Mouse (Mus musculus) heart, postnatal 4 days (tissue): Measurements from ENCODE around the gene Fntb. TPM values are rescaled to one million over a fixed set of nuclear protein-coding genes. Genes with fewer than 3 reads are reported as not detected.

Experiments used
- DNase-seq: peaks from one replicate; pipeline ENCODE4 v3.0.0; 2021
- total RNA-seq, 2 experiments: library from RNA; stranded (reverse); gene quantifications; 2 replicates each; pipeline ENCODE4 v1.2.3; 2021

The Fntb gene
- total RNA-seq, 2 experiments from 2014 or later, result 18.4 to 20.7 TPM

DNA sequence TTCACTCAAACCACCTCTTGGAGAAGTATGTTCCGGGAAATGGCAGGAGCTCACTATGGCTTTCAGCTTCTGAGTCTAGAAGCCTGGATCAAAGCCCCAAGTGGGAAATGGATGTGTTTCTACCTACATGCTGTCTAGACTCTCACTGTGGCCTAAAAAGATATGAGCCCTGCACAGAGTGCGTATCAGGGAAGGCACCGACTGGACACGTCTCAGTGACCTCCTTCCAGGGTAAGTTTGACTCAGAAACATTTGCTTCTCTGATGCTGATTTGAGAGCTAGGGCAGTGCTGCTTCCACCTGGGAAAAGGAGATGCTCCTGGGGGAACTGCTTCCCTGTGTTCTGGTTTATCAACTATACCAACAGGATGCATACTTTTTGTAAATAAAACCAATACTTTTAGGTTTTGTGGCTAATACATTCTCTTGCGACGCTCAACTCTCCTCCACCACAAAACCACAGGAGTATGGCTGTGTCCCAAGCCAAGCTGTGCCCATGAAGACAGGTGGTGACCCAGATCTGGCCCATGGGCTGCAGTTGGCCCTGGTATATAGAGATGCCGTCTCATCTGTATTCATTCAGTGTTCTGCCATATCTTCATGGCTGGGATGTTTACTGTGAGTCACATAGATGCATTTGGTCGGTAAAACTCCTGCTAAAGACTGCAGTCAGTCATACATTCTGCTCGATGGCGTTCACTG lies 159.7 kb downstream of the Fntb start:
- no peak for DNase-seq

DNA sequence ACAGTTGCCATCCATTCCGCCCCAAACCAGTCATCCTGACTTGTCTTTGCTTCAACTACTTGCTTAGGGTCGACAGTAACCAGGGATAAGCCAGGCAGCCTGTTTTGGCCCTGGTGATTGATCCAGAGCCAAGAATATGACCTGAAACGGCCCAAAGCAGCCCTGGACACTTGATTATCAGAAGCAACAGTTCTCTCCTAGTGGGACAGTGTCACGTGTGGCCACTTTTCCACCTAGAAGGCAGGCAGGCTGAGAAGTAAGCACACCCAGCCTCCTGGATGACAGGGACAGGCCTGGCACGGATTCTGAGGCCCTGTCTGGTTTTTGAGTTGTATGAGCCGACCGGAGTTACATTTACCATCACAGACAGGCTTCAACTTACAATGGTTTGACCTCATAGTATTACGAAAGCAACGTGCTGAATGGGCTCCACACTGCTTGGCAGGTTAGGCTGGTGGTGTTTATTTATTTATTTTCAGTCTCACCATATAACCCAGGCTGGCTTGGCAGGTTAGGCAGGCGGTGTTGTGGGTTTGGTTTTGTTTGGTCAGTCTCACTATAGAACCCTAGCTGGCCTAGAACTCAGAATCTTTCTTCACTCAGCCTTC lies 161.1 kb downstream of the Fntb start:
- peak; percentile 62 for DNase-seq

DNA sequence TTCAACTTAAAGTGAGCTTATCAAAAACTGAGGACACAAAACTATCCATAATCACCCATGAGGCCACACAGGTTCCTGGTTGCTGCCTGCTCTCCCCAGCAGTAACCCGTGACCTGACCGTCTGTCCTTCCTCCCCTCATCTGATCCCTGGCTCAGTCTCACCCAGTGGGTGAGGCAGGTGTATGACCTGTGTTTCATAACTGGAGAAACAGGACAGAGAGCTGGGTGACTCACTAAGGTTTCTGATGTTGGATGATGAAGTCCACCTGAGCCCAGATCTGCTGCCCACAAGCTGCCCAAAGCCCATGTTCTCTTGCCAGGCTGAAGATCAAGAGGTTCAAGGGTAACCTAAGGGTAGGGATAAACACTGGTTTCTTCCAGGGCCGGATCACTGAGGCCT lies 161.6 kb downstream of the Fntb start:
- no peak for DNase-seq

DNA sequence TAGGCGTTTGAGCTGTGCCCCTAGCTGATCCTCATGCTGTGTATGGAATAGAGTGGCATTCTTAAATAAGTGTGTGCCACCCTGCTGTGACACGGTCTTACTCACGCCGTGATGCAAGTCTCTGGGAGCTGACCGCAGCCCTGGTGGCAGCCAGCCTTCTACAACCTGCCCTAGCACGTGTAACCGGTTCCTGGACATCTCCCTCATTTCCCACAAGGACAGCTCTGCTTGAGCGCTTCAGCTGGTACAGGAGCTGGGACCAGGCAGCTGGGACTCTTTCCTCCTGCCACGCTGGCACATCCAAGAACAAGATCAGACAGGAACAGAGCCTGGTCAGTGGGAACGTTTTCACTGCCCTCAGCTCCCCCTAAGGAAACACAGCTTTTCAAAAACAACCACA lies 162.2 kb downstream of the Fntb start:
- DNase-seq, result no peak

DNA sequence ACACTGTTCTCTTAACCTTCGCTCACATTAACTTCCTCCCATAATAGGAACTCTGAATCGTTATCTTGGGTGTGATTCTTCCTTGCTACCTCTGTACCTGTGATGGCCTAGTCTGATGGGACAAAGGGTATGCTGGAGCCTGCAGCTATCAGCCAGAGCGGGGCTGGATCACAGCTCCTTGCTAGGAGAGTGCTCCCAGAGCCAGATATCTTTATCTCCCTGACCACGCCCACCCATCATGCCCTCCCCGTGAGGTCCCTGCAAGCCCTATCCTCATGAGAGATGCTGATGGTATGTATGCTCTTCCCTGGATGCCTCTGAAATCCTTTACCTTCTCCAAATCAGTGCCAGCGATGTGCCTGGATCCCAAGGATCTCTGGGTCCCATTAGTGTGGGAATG lies 164.8 kb downstream of the Fntb start:
- DNase-seq, result no peak

DNA sequence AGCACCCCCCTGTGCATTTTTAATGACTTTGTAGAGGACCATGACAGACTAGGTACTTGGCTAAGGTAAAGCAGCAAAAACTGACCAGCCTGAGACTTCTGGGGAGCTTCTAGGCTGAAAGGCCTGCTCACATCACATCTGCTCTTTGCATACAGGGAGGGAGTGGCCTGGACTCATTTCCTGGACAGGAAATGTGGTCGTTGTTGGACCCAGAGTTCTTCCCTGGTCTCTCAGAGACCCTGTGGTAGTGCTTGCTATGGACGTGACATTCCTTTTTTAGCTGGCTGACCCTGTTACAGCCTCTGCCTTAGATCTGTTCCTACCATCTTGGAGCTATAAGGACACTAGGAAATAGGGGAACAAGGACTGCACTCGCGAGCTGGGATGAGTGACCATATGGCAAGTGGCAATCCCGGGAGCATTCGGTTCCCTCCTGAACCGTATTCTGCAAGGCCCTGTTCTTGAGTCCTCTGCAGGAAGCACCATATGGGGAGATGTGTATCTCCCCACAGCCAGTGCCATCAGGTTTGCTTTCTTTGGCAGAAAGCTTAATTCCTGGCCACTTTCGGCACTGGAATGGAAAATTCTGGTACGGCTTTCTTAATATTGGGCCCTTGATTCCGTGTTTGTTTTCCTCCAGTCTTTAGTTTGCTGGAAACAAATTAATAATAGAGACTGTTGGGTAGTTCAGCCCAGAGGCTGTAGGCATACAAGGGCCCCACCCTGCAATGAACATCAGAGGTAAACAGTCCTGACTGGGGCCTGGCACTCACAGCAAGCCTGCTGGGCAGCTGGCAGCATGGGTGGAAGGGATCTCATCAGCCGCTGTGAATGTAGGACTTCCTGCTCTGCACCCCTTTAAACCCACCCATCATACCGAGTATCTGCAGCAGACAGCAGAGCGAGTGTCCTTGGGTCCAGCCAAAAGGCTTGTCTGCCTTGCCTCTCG lies 166.6 kb downstream of the Fntb start:
- DNase-seq, result no peak

DNA sequence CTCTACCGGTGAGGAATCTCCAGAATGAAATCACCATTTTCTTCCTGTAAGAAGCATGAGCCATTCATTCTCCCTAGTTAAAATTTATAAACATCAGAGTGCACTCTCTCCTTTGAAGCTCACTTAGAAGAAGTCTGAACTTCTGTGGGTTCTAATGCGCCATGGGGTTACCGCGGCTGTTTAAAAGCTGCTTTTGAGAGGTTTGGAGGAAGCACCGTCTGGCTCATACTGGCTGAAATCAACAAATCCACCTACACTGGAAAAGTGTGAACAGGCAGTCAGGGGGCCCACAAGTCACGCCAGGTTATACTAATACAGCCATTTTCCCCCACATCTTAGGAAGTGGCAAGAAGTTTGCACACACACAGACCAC lies 167.3 kb downstream of the Fntb start:
- no peak for DNase-seq

DNA sequence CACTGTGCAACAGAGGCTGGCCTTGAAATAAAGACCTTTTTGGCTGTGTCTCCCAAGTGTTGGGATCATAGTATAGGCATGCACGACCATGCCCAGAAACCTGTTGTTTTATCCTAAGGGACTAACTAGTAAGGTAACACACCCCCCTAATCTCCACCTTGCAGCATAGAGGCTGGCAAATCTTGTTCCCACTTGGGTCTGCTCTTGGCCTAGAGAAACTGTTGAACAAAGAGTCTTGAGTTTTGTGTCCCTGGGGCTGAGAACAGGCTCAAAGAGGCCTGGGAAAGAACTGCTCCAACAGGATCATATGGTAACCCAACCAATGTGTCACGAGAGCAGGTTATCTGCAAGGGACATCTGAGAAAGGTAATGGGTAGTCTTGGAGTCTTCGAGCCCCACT lies 169.0 kb downstream of the Fntb start:
- no peak for DNase-seq

DNA sequence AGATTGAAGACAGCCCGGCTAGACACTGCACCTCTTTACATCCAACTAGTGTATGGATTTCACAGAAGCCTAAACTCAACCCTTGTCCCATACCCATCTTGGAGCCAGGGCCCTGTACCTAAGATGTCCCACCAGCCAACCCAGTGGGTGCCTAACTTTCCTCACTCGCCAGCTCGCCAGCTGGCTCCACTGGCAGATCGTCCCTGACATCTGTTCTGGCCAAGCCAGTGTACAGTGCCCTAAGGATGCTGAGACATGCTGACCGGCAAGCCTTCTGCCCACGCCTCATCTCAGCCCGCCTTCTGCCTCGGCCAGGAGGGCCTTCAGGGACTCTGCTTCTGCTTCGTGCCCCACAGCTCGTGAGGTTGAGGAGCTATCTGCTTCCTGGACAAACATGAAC lies 170.8 kb downstream of the Fntb start:
- no peak for DNase-seq

DNA sequence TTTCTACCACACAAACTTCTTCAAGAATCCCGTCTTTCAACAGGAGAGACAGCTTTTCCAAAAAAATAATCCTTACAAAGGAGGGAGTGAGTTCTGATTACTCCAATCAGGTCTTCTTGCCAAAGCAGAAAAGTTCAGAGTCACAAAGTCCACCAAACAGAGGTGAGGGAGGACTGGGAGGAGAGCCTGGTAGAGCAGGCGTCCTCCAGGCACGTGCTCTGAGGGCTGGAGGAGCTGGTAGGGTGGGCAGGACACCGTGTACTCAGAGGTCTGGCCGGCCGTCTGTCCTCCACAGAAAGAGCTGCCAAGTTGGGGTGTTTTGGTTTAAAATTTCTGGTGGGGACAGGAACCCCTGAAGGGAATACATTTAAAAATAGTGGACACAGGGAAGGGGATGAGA lies 172.6 kb downstream of the Fntb start:
- no peak for DNase-seq

DNA sequence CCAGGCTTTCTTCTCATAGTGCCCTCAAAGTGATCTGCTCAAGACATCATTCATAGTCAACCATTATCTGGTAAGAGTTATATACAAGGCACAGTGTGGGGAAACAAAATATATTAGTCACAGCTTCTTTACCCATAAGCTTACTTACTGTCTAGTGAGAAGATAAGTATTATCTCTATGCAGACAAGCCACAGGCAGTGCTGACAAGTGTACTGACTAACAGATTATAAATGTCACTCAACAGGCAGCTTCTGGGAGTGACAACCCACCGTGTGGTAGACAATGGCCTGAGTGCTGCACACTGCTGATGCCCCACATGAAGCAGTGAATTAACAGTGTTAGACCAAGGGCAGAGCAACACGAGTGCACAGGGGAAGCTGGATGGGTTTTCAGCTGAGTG lies 176.1 kb downstream of the Fntb start:
- DNase-seq, result no peak

DNA sequence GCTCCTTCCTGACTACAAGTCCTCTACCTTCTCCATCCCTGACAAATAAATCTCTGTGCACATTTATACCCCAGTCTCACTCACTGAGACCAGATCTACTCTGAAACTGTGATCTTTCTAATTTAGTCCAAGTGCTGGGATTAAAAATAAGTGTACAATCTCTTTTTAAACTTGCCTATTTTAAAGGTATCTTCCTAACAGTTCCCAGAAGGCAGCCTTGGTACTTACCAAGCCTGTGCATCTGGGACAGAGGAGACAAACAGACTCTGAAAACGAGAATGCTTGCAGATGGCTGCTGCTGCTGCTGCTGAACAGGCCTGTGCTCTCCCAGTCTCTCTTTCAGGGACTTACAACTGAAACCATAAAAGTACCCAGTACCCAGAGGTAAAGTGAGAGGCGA lies 177.1 kb downstream of the Fntb start:
- no peak for DNase-seq

DNA sequence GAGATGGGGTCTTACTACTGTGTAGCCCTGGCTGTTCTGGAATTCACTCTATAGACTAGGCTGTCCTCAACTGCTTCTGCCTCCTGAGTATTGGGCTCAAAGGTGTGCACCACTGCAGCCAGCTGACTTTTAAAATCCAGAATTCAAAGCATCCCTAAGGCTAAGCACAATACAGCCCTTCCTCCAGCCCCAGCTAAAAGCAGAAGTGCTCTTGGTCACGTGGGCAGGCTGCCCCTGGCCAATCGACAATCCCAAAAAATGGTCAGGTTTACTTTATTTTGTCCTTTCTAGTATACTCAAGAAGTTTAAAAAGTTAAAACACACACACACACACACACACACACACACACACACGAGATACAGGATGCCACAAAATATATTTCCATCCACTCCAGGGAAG lies 177.7 kb downstream of the Fntb start:
- no peak for DNase-seq

DNA sequence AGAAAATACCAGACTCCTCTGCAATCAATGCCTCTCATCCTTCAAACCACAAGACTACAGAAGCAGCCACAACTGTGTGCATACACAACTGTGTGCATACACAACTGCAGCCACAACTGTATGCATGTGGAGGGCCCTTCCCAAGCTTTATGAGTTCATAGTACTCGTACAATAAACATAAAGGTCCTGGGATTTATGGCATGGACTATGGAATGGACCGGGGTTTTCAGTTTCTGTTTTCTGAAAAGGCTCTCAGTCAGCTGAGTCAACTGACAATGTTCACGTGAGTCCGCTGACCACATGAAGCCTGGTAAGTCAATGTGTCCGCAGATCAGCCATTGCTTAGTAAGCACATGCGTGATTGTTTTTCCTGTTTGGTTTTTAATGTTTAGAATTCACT lies 178.1 kb downstream of the Fntb start:
- no peak for DNase-seq

DNA sequence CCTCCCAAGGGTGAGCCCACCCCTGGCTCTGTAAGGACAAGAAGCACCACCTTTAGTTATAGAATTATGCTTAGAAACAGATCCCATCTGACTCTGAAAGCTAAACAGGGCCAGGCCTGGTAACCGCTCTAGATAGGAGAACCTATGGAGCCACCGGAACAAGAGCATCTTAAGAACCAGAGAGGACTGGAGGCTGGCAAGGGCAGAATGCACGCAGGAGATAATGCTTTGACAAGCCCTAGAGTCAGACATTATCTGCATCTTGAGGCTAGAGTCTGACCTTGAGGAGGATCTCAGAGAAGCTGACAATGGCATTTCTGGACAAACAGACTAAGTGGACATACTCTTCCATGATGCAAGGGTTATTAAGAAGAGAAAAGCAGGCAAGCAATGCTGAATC lies 182.1 kb downstream of the Fntb start:
- DNase-seq, result no peak

DNA sequence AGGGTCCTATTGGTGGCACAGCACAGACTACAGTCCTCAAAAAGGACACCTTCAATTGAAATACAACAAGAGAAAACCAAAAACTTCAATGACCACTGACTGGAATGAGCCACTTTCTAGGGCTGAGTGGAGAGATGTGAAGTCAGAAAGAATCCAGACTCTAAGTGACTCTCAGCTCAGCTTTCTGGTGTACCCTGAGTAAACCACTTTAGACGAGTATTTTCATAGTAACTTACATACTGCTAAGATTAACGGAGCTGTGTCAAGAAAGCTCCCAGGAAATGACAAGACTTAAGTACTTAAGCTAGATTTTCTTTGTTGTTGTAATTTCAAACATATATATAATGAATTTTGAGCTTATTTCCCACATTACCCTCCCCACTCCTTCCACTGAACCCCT lies 182.8 kb downstream of the Fntb start:
- no peak for DNase-seq

DNA sequence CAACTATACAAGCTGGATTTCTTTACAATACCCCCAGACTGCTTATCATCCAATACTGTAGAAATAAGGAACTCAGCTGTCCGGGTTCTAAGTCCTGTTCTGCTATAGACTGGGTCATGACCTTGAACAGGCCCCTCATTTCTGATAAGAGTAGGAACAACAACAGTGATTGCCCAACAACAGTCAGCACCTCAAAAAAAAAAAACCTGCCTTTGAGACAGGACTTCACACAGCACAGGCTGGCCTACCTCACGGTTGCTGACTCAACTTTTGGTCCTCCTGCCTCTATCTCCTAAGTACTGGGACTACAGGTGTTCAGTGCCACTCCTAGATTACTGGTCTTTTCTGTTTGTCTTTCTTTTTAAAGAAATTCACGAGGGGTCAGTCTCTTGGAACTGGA lies 183.4 kb downstream of the Fntb start:
- no peak for DNase-seq

DNA sequence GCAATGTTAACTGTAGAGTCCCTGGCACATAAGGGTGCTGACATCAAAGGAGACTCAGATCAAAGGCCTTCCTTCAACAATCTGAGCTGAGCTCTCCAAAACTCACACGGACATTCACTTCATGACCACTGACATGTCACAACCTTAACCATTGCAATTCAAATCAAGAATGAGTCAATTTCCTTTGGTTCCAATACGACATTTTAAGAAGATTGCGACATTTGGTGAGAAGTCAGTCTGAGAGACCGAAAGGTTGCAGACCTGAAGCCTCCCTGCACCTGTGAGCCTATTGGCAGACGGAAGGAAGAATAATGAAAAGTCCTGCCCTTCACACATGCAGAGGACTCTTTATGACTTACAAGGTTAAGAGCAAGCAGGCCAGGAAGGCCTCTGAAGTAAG lies 184.9 kb downstream of the Fntb start:
- no peak for DNase-seq

DNA sequence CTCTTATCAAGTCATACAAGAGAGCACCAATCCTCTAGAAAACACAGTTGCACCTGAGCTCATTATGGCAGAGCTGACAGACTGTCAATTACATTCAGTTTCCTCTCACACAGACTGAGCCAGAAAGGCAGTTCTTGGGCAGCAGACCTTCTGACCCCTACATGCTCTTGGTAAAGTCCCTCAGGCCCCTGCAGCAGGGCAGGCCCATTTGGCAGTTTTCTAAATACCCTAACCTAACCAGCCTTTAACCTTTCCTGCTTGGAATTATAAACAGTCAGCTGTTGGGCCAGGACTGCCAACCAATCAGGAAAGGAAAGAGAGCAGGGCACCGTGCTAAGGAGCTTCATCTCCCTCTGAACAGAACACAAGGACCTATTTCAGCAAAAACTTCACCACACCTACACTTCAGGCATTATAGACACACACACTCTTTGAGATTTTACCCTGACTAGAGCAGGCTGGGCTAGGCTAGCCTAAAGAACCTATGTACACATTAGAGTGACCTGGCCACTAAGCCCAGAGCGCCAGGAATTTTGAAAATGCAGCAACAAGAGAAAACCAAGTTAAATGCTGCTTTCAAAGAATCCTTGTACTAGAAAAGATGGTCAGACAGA lies 188.5 kb downstream of the Fntb start:
- DNase-seq, result no peak

DNA sequence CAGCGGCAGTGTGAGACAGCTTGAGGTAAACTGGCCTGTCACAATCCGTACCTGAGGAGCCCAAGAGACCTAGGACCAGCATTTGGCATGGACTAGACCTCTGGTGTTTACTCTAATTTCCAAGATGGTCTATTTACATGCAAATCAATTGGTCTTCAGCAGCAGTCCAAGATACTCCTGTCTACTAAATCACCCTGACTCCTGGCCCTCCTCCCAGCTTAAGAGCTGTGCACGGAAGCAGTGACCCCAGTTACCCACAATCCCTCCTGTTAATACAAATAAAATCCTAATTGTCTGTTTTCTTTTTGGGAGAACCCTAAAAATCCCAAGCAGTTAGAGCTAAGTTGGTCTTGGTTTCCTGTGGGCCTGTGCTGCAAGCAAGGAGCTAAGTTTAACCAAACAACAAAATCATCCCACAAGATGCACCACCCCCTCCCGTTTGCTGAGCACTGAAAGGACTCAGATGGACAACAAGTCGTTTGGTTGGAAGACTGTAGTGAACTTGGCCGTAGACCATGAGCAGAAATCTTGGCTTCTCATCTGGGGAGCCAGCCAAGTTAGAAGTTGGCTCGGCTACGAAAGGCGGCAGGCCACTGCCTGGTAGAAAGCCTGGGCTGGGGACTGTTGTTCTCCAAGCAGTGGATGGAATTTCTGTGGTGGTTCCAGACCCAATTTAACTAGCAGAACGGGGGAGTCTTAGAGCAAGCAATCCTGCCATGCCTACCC lies 189.5 kb downstream of the Fntb start:
- DNase-seq, result peak; percentile 78

DNA sequence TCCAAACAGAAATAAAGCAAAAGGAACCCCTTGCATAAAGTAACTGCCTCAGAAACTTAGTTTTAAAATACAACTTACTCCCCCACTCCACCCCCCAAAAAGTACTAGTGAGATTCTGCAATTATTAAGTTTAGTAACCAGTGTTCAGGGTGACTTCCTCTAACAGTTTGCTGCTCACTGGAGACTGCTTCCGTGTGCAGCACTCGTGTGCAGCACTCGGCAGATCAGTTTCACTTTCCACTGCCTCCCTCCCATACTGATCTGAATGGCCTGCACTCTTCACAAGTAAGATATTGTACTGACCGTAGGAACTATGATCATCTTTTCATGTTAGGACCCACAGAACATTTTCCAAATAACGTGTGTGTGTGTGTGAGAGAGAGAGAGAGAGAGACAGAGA lies 192.3 kb downstream of the Fntb start:
- no peak for DNase-seq
